Mouse (Mus musculus) hindbrain, embryonic 15.5 days (tissue): ENCODE measurements around the gene Mip. TPM values are rescaled to one million over a fixed set of nuclear protein-coding genes. Genes with fewer than 3 reads are reported as not detected.
A peak's percentile ranks its signal among the peaks of the same experiment; 100 is the strongest.
"Not testable (repeated sequence)": the region's sequence is repeated elsewhere in the genome, so short reads cannot be mapped to it uniquely, and the experiment has no call there.

ENCODE experiments used
- ATAC-seq: fragments of 200-750 bp; cut with Nextera tagmentation; 2 replicates; pipeline ENCODE4 v1.8.0; 2017; ENCODE audit warnings: low read depth, moderate number of reproducible peaks, moderate TSS enrichment; ENCODE audit not compliant: low FRiP score
- H3K27ac ChIP-seq: fragments of 300-500 bp; sonication (generic); replicated peaks from 2 replicates; pipeline ENCODE4 v1.5.1; 2015; ENCODE audit warnings: mild to moderate bottlenecking, inconsistent platforms
- H3K27me3 ChIP-seq: fragments of 300-500 bp; sonication (generic); 2 replicates; pipeline ENCODE4 v1.6.1; 2015; ENCODE audit warnings: control low read depth, inconsistent platforms
- H3K36me3 ChIP-seq: fragments of 300-500 bp; sonication (generic); 2 replicates; pipeline ENCODE4 v1.6.1; 2015; ENCODE audit warnings: control low read depth, inconsistent platforms
- H3K4me1 ChIP-seq: fragments of 300-500 bp; sonication (generic); replicated peaks from 2 replicates; pipeline ENCODE4 v1.6.1; 2015; ENCODE audit warnings: control low read depth, inconsistent platforms
- H3K4me2 ChIP-seq: fragments of 300-500 bp; sonication (generic); 2 replicates; pipeline ENCODE4 v1.6.1; 2015; ENCODE audit warnings: moderate library complexity, mild to moderate bottlenecking, inconsistent platforms
- H3K4me3 ChIP-seq: fragments of 300-500 bp; sonication (generic); 2 replicates; pipeline ENCODE4 v1.5.1; 2015; ENCODE audit warnings: mild to moderate bottlenecking, inconsistent platforms
- H3K9ac ChIP-seq: fragments of 300-500 bp; sonication (generic); 2 replicates; pipeline ENCODE4 v1.6.1; 2015; ENCODE audit warnings: inconsistent platforms
- H3K9me3 ChIP-seq: fragments of 300-500 bp; sonication (generic); 2 replicates; pipeline ENCODE4 v1.6.1; 2016; ENCODE audit warnings: control low read depth, inconsistent platforms
- WGBS: fragments of 180-500 bp; shearing (Covaris S2); methylation state at CpG from one replicate; pipeline ENCODE4 v1.1.7; 2015; 5-methylcytosine and 5-hydroxymethylcytosine counted together
- polyA plus RNA-seq: library from polyadenylated mRNA; unstranded; fragments of >200 nt; fragmentation: Nextera tagmentation; extraction: Ambion mirVana; gene quantifications from 2 replicates; pipeline ENCODE4 v1.2.1, GENCODE M21; 2015

Gene Mip
- polyA plus RNA-seq, 1 experiment from 2014 or later: not detected

- Histone ChIP-seq H3K4me1 (no peaks in the 10 kb centered on the region), H3K27ac (no peak overlapping the region), H3K27me3 (no peaks in the 10 kb centered on the region), H3K9ac (no peak overlapping the region), H3K9me3 (no peaks in the 10 kb centered on the region), H3K36me3 (no peaks in the 10 kb centered on the region), H3K4me2 (no peak overlapping the region), H3K4me3 (no peak overlapping the region)
- 84% methylated on average over 4 of the region's 4 CpGs for WGBS
- ATAC-seq: no peak
These were observed 33.3 kb downstream of the Mip start for GRCm38 (mm10) chr10:128258953-128259352.

GRCm38 (mm10) chr10:128259946-128260345, 34.3 kb downstream of the Mip start:
- Histone ChIP-seq H3K9me3 (no peaks in the 10 kb centered on the region), H3K27me3 (no peaks in the 10 kb centered on the region), H3K4me1 (no peaks in the 10 kb centered on the region), H3K27ac (no peak overlapping the region), H3K4me3 (no peak overlapping the region), H3K36me3 (no peaks in the 10 kb centered on the region), H3K4me2 (no peak overlapping the region), H3K9ac (no peak overlapping the region)
- ATAC-seq: no peak
- WGBS: 89% methylated on average over 5 of the region's 5 CpGs

- H3K4me1 ChIP-seq, H3K36me3 ChIP-seq, ATAC-seq, H3K4me2 ChIP-seq, H3K9ac ChIP-seq, H3K9me3 ChIP-seq, H3K27me3 ChIP-seq, H3K4me3 ChIP-seq, H3K27ac ChIP-seq: not testable (repeated sequence)
- 95% methylated on average over 7 of the region's 7 CpGs for WGBS
These were observed 34.7 kb downstream of the Mip start for GRCm38 (mm10) chr10:128260376-128260775.

- WGBS: 78% methylated on average over 22 of the region's 22 CpGs
- no peak for ATAC-seq
- Histone ChIP-seq H3K4me2 (no peak overlapping the region), H3K27me3 (no peaks in the 10 kb centered on the region), H3K4me1 (no peaks in the 10 kb centered on the region), H3K27ac (no peak overlapping the region), H3K4me3 (no peak overlapping the region), H3K36me3 (no peaks in the 10 kb centered on the region), H3K9ac (no peak overlapping the region), H3K9me3 (no peaks in the 10 kb centered on the region)
These were observed 36.7 kb downstream of the Mip start for GRCm38 (mm10) chr10:128262300-128262699.

- Histone ChIP-seq H3K36me3 (no peaks in the 10 kb centered on the region), H3K4me1 (no peaks in the 10 kb centered on the region), H3K27ac (no peak overlapping the region), H3K9me3 (no peaks in the 10 kb centered on the region), H3K4me2 (no peak overlapping the region), H3K9ac (no peak overlapping the region), H3K27me3 (no peaks in the 10 kb centered on the region), H3K4me3 (no peak overlapping the region)
- WGBS: 76% methylated on average over 6 of the region's 6 CpGs
- ATAC-seq: no peak
These were observed 38.0 kb downstream of the Mip start for GRCm38 (mm10) chr10:128263393-128264310.

GRCm38 (mm10) chr10:128268371-128268770, 42.7 kb downstream of the Mip start, which contains the start of gene Apof:
TSS of gene Apof (plus strand) at chr10:128268671.
- no peak within 1 kb of the TSS for H3K9ac ChIP-seq
- H3K4me3 ChIP-seq: no peak within 1 kb of the TSS
- no peak within 1 kb of the TSS for H3K4me2 ChIP-seq
- H3K36me3 ChIP-seq: no peaks in the 10 kb centered on the region
- ATAC-seq: no peak
- no peak within 1 kb of the TSS for H3K27ac ChIP-seq
- no peaks in the 10 kb centered on the region for H3K9me3 ChIP-seq
- WGBS: 87% methylated on average over 6 of the region's 6 CpGs
- no peaks in the 10 kb centered on the region for H3K27me3 ChIP-seq
- peaks cover 5% of the 10 kb centered on the region; the same call in 1 of the 2 replicates for H3K4me1 ChIP-seq

GRCm38 (mm10) chr10:128269206-128269910, 43.7 kb downstream of the Mip start:
- H3K27ac ChIP-seq: 0 out of 2 replicates have a peak overlapping the region, but pooled peaks have one; percentile 81
- 89% methylated on average over 16 of the region's 16 CpGs for WGBS
- 0 out of 2 replicates have a peak overlapping the region, but pooled peaks have one; percentile 74 for H3K4me2 ChIP-seq
- H3K9me3 ChIP-seq: no peaks in the 10 kb centered on the region
- no peak overlapping the region for H3K4me3 ChIP-seq
- H3K36me3 ChIP-seq: no peaks in the 10 kb centered on the region
- no peak overlapping the region for H3K9ac ChIP-seq
- no peaks in the 10 kb centered on the region for H3K27me3 ChIP-seq
- ATAC-seq: no peak
- H3K4me1 ChIP-seq: peaks cover 5% of the 10 kb centered on the region; the same call in 1 of the 2 replicates

GRCm38 (mm10) chr10:128270287-128270841, 44.7 kb downstream of the Mip start, which contains the start of gene Stat2:
TSS of gene Stat2 (plus strand) at chr10:128270559.
- peak; percentile 99 for ATAC-seq
- H3K4me1 ChIP-seq: peaks cover 5% of the 10 kb centered on the region; the same call in 1 of the 2 replicates
- H3K9me3 ChIP-seq: no peaks in the 10 kb centered on the region
- no peaks in the 10 kb centered on the region for H3K27me3 ChIP-seq
- peak within 1 kb of the TSS; percentile 74 for H3K4me2 ChIP-seq
- H3K36me3 ChIP-seq: no peaks in the 10 kb centered on the region
- H3K9ac ChIP-seq: peak within 1 kb of the TSS; percentile 74
- WGBS: under 1% methylated on average over 43 of the region's 43 CpGs
- peak within 1 kb of the TSS; percentile 93 for H3K4me3 ChIP-seq
- peak within 1 kb of the TSS; percentile 89 for H3K27ac ChIP-seq

- 44% methylated on average over 7 of the region's 7 CpGs for WGBS
- Histone ChIP-seq H3K4me3 (peak overlapping the region; percentile 93), H3K36me3 (no peaks in the 10 kb centered on the region), H3K9me3 (no peaks in the 10 kb centered on the region), H3K4me1 (peaks cover 5% of the 10 kb centered on the region; the same call in 1 of the 2 replicates), H3K4me2 (peak overlapping the region; percentile 74), H3K27ac (peak overlapping the region; percentile 89), H3K9ac (peak overlapping the region; percentile 74), H3K27me3 (no peaks in the 10 kb centered on the region)
- ATAC-seq: no peak
These were observed 45.2 kb downstream of the Mip start for GRCm38 (mm10) chr10:128270866-128271265.

GRCm38 (mm10) chr10:128271883-128272282, 46.2 kb downstream of the Mip start:
- H3K27me3 ChIP-seq: no peaks in the 10 kb centered on the region
- no peak overlapping the region for H3K27ac ChIP-seq
- H3K36me3 ChIP-seq: peaks cover 3% of the 10 kb centered on the region; the same call in 1 of the 2 replicates
- H3K4me1 ChIP-seq: peaks cover 5% of the 10 kb centered on the region; the same call in 1 of the 2 replicates
- 73% methylated on average over 2 of the region's 2 CpGs for WGBS
- H3K4me3 ChIP-seq: no peak overlapping the region
- H3K9me3 ChIP-seq: no peaks in the 10 kb centered on the region
- no peak overlapping the region for H3K4me2 ChIP-seq
- ATAC-seq: no peak
- H3K9ac ChIP-seq: no peak overlapping the region

- H3K9me3 ChIP-seq, H3K36me3 ChIP-seq, ATAC-seq, H3K4me2 ChIP-seq, H3K27ac ChIP-seq, H3K4me1 ChIP-seq, H3K4me3 ChIP-seq, H3K27me3 ChIP-seq, H3K9ac ChIP-seq: not testable (repeated sequence)
- WGBS: 85% methylated on average over 7 of the region's 7 CpGs
These were observed 47.3 kb downstream of the Mip start for GRCm38 (mm10) chr10:128272819-128273439.
